Mouse (Mus musculus): ENCODE results near the gene B4galt2. TPM values are rescaled to one million over a fixed set of nuclear protein-coding genes. Genes with fewer than 3 reads are reported as not detected.

B4galt2 gene
- polyA plus RNA-seq, 1 experiment from 2014 or later = 10.5 TPM

GRCm38 (mm10) chr4:117918762-117919161, 35.5 kb upstream of the B4galt2 start:
- H3K4me1 ChIP-seq (ENCODE audit: control insufficient read depth, insufficient read depth, low read length) = peaks cover 14% of the 10 kb centered on the region
- WGBS = 69% methylated on average over 5 of the region's 5 CpGs
- H3K27ac ChIP-seq (ENCODE audit: low read length) = peak overlapping the region; percentile 21; the same call in 1 of the 2 replicates
- H3K36me3 ChIP-seq (ENCODE audit: control insufficient read depth, insufficient read depth, low read length) = no peaks in the 10 kb centered on the region
- H3K4me2 ChIP-seq (ENCODE audit: low read depth, low read length) = no peak overlapping the region
- no peak for ATAC-seq
- H3K27me3 ChIP-seq (replicated peaks; ENCODE audit: control insufficient read depth, insufficient read depth, low read length) = no peaks in the 10 kb centered on the region
- H3K9me3 ChIP-seq (ENCODE audit: control insufficient read depth, low read length) = no peaks in the 10 kb centered on the region
- H3K9ac ChIP-seq (ENCODE audit: low read depth, low read length) = no peak overlapping the region
- no peak overlapping the region for H3K4me3 ChIP-seq (ENCODE audit: low read length)

DNA sequence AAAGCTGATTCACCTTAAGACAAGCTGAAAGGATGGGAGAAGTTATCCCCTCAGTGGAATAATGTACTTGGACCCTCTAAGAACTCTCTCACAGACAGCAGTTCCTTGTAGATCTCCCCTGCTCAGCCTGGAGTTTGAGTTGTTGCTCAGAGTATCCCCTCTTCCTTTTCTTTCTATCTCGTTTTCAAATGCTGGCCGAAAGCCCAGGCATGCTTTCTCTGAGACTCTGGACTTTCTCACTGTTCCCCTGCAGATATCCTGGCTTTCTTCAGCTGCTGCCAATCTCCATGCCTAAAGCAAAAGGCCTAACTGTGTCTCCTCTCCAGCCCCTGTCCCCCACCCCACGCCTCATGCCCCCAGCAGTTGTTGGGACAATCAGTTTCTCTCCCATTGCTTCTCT, 35.0 kb upstream of the B4galt2 start:
- H3K4me1 ChIP-seq (ENCODE audit: control insufficient read depth, insufficient read depth, low read length) = peaks cover 19% of the 10 kb centered on the region
- no peaks in the 10 kb centered on the region for H3K27me3 ChIP-seq (replicated peaks; ENCODE audit: control insufficient read depth, insufficient read depth, low read length)
- ATAC-seq = no peak
- peak overlapping the region; percentile 69 for H3K27ac ChIP-seq (ENCODE audit: low read length)
- H3K9me3 ChIP-seq (ENCODE audit: control insufficient read depth, low read length) = no peaks in the 10 kb centered on the region
- H3K9ac ChIP-seq (ENCODE audit: low read depth, low read length) = no peak overlapping the region
- no peak overlapping the region for H3K4me2 ChIP-seq (ENCODE audit: low read depth, low read length)
- H3K4me3 ChIP-seq (ENCODE audit: low read length) = no peak overlapping the region
- H3K36me3 ChIP-seq (ENCODE audit: control insufficient read depth, insufficient read depth, low read length) = no peaks in the 10 kb centered on the region
- WGBS = 48% methylated on average over 3 of the region's 3 CpGs

DNA sequence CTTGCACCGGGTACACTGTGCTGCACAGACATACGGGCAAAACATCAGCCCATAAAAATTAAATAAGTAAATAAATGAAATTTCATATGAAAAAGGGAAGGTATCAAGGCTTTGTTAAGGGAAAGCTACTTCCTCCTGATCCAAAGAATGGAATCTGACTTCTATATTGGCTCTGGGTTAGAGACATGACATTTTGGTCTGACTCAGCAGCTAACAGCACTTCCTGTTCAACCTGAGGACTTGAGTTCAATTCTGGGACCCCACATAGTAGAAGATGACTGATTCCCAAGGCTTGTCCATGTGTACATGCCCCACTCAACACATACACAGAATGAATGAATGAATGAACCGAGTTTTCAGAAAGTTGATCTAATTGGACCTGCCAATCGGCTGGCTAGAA, 34.6 kb upstream of the B4galt2 start:
- H3K4me2 ChIP-seq (ENCODE audit: low read depth, low read length) = no peak overlapping the region
- 82% methylated on average over 4 of the region's 4 CpGs for WGBS
- H3K9ac ChIP-seq (ENCODE audit: low read depth, low read length) = no peak overlapping the region
- no peaks in the 10 kb centered on the region for H3K36me3 ChIP-seq (ENCODE audit: control insufficient read depth, insufficient read depth, low read length)
- H3K9me3 ChIP-seq (ENCODE audit: control insufficient read depth, low read length) = no peaks in the 10 kb centered on the region
- peaks cover 23% of the 10 kb centered on the region for H3K4me1 ChIP-seq (ENCODE audit: control insufficient read depth, insufficient read depth, low read length)
- H3K27ac ChIP-seq (ENCODE audit: low read length) = peak overlapping the region; percentile 69
- H3K4me3 ChIP-seq (ENCODE audit: low read length) = no peak overlapping the region
- H3K27me3 ChIP-seq (replicated peaks; ENCODE audit: control insufficient read depth, insufficient read depth, low read length) = no peaks in the 10 kb centered on the region
- no peak for ATAC-seq

DNA sequence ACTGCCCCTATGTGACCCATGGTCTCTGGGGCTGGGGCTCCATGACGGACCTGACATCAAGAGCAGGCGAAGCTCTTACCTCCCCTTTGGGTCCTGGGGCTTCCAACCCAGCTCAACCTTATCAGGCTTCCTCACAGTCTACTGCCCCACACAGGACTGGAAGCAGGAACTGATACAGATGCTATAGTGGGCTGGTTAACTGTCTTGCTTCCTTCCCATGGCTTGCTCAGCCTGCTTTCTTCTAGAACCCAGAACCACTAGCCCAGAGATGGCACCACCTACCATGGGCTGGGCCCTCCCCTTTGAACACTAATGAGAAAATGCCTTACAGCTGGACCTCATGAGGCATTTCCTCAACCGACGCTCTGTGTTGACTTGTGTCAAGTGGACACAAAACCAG, 34.1 kb upstream of the B4galt2 start:
- no peak overlapping the region for H3K4me2 ChIP-seq (ENCODE audit: low read depth, low read length)
- peaks cover 27% of the 10 kb centered on the region for H3K4me1 ChIP-seq (ENCODE audit: control insufficient read depth, insufficient read depth, low read length)
- H3K9ac ChIP-seq (ENCODE audit: low read depth, low read length) = no peak overlapping the region
- H3K9me3 ChIP-seq (ENCODE audit: control insufficient read depth, low read length) = no peaks in the 10 kb centered on the region
- ATAC-seq = no peak
- H3K27ac ChIP-seq (ENCODE audit: low read length) = peak overlapping the region; percentile 69; the same call in 1 of the 2 replicates
- 76% methylated on average over 4 of the region's 4 CpGs for WGBS
- no peak overlapping the region for H3K4me3 ChIP-seq (ENCODE audit: low read length)
- no peaks in the 10 kb centered on the region for H3K36me3 ChIP-seq (ENCODE audit: control insufficient read depth, insufficient read depth, low read length)
- H3K27me3 ChIP-seq (replicated peaks; ENCODE audit: control insufficient read depth, insufficient read depth, low read length) = no peaks in the 10 kb centered on the region

DNA sequence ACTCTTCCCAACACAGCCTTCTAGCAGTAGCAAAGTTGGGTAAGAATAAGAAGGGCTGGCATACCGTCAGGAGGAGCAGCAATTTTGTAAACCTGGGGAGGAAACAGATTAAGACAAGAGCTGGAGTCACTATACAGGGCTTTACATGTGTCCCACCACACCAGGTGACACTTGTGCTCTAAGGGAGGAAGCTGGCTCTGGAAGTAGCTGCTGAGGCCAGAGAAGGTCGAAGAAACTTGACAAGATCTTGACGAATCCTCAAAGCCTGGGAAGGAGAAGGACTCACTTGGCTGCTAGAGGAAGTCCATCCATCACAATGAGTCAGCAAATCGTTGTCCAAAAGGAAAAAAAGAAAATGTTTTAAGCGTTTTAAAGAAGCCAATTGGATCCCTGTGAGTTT, 33.1 kb upstream of the B4galt2 start:
- 64% methylated on average over 5 of the region's 5 CpGs for WGBS
- Histone ChIP-seq H3K27ac (ENCODE audit: low read length) (no peak overlapping the region), H3K9me3 (ENCODE audit: control insufficient read depth, low read length) (no peaks in the 10 kb centered on the region), H3K36me3 (ENCODE audit: control insufficient read depth, insufficient read depth, low read length) (0 out of 2 replicates have a peak, but pooled peaks cover 5% of the 10 kb centered on the region), H3K4me3 (ENCODE audit: low read length) (no peak overlapping the region), H3K9ac (ENCODE audit: low read depth, low read length) (no peak overlapping the region), H3K27me3 (replicated peaks; ENCODE audit: control insufficient read depth, insufficient read depth, low read length) (no peaks in the 10 kb centered on the region), H3K4me1 (ENCODE audit: control insufficient read depth, insufficient read depth, low read length) (peaks cover 27% of the 10 kb centered on the region), H3K4me2 (ENCODE audit: low read depth, low read length) (0 out of 2 replicates have a peak overlapping the region, but pooled peaks have one; percentile 75)
- no peak for ATAC-seq

DNA sequence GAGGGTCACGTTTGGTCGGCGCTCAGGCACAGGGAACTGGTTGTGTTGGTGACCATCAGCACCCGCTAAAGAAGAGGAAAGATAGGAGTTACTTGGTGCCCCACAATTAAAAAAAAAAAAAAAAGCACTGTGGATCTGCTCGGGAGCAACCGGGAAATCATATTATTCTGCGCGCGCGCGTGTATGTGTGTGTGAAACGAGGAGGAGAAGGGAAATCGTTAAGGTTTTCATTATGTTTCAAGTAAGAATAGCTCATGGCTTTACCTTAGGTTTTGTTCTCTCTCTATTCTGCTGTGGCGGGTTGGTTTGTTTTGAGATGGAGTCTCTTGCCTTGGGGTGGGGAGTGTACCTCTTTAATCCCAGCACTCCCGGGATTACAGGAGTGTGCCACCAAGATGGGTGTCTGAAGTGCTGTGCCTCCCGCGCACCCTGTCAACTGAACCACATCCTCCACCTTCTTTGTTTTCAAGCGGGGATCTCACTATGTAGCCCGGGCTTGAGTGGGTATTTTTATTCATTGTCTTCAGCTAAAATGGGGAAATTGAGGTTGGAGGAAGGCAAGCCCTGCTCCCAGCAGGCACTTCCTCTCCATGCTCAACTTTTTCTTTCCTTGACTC, 32.3 kb upstream of the B4galt2 start:
- Histone ChIP-seq H3K36me3 (ENCODE audit: control insufficient read depth, insufficient read depth, low read length) (0 out of 2 replicates have a peak, but pooled peaks cover 5% of the 10 kb centered on the region), H3K27ac (ENCODE audit: low read length) (peak overlapping the region; percentile 81; the same call in 1 of the 2 replicates), H3K4me1 (ENCODE audit: control insufficient read depth, insufficient read depth, low read length) (peaks cover 27% of the 10 kb centered on the region), H3K9me3 (ENCODE audit: control insufficient read depth, low read length) (no peaks in the 10 kb centered on the region), H3K4me3 (ENCODE audit: low read length) (peak overlapping the region; percentile 73), H3K9ac (ENCODE audit: low read depth, low read length) (peak overlapping the region; percentile 84), H3K27me3 (replicated peaks; ENCODE audit: control insufficient read depth, insufficient read depth, low read length) (no peaks in the 10 kb centered on the region), H3K4me2 (ENCODE audit: low read depth, low read length) (peak overlapping the region; percentile 75)
- no peak for ATAC-seq
- 5% methylated on average over 19 of the region's 19 CpGs for WGBS

GRCm38 (mm10) chr4:117914591-117915442, 31.5 kb upstream of the B4galt2 start, which contains the start of gene Ipo13:
TSS of gene Ipo13 (minus strand) at chr4:117914999.
- peak within 1 kb of the TSS; percentile 73 for H3K4me3 ChIP-seq (ENCODE audit: low read length)
- H3K36me3 ChIP-seq (ENCODE audit: control insufficient read depth, insufficient read depth, low read length) = 0 out of 2 replicates have a peak, but pooled peaks cover 5% of the 10 kb centered on the region
- peak within 1 kb of the TSS; percentile 84 for H3K9ac ChIP-seq (ENCODE audit: low read depth, low read length)
- H3K27ac ChIP-seq (ENCODE audit: low read length) = peak within 1 kb of the TSS; percentile 81
- ATAC-seq = peak; percentile 95
- H3K9me3 ChIP-seq (ENCODE audit: control insufficient read depth, low read length) = no peaks in the 10 kb centered on the region
- peak within 1 kb of the TSS; percentile 99 for H3K4me2 ChIP-seq (ENCODE audit: low read depth, low read length)
- no peaks in the 10 kb centered on the region for H3K27me3 ChIP-seq (replicated peaks; ENCODE audit: control insufficient read depth, insufficient read depth, low read length)
- H3K4me1 ChIP-seq (ENCODE audit: control insufficient read depth, insufficient read depth, low read length) = peaks cover 27% of the 10 kb centered on the region
- WGBS = under 1% methylated on average over 61 of the region's 61 CpGs

DNA sequence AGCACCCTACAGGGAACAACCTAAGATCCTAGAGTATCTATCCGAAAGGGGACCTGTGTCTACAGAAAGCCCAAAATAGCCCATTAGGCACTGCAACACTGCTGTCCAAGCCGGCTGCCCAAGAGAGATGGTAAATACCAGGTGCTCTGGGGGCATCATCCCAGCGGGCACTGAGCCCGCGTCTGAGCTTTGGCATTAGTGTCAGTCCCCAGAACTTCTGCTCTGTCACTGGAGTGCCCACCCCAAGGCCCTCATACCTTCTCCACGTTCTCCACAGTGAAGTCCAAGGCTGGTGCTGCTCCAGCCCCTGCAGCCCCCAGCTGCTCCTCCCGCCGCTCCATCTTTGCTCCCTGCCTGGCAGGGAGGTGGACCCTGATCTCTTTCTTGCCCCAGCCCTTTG, 30.7 kb upstream of the B4galt2 start:
- 14% methylated on average over 8 of the region's 8 CpGs for WGBS
- Histone ChIP-seq H3K4me1 (ENCODE audit: control insufficient read depth, insufficient read depth, low read length) (peaks cover 28% of the 10 kb centered on the region), H3K4me3 (ENCODE audit: low read length) (peak overlapping the region; percentile 73), H3K27ac (ENCODE audit: low read length) (no peak overlapping the region; the same call in 1 of the 2 replicates), H3K9me3 (ENCODE audit: control insufficient read depth, low read length) (no peaks in the 10 kb centered on the region), H3K36me3 (ENCODE audit: control insufficient read depth, insufficient read depth, low read length) (0 out of 2 replicates have a peak, but pooled peaks cover 5% of the 10 kb centered on the region), H3K4me2 (ENCODE audit: low read depth, low read length) (peak overlapping the region; percentile 99), H3K9ac (ENCODE audit: low read depth, low read length) (peak overlapping the region; percentile 84), H3K27me3 (replicated peaks; ENCODE audit: control insufficient read depth, insufficient read depth, low read length) (no peaks in the 10 kb centered on the region)
- 0 out of 2 replicates have a peak, but pooled peaks have one; percentile 3 for ATAC-seq

- no peaks in the 10 kb centered on the region for H3K9me3 ChIP-seq (ENCODE audit: control insufficient read depth, low read length)
- H3K4me2 ChIP-seq (ENCODE audit: low read depth, low read length) = peak overlapping the region; percentile 99
- H3K27me3 ChIP-seq (replicated peaks; ENCODE audit: control insufficient read depth, insufficient read depth, low read length) = no peaks in the 10 kb centered on the region
- 0 out of 2 replicates have a peak, but pooled peaks cover 5% of the 10 kb centered on the region for H3K36me3 ChIP-seq (ENCODE audit: control insufficient read depth, insufficient read depth, low read length)
- peaks cover 27% of the 10 kb centered on the region for H3K4me1 ChIP-seq (ENCODE audit: control insufficient read depth, insufficient read depth, low read length)
- no peak overlapping the region for H3K27ac ChIP-seq (ENCODE audit: low read length)
- 54% methylated on average over 3 of the region's 3 CpGs for WGBS
- ATAC-seq = no peak
- H3K4me3 ChIP-seq (ENCODE audit: low read length) = peak overlapping the region; percentile 73
- peak overlapping the region; percentile 84 for H3K9ac ChIP-seq (ENCODE audit: low read depth, low read length)
Measured at GRCm38 (mm10) chr4:117913421-117913820, 30.1 kb upstream of the B4galt2 start.

All from intestine, embryonic 16.5 days (tissue).